Mouse (Mus musculus): ENCODE measurements at regions not wholly inside any gene's neighbourhood (a gene's known extent, or its start where the extent isn't known, plus 50 kb on each side); places are given as distances from the start of the nearest gene placed in this dataset.

- no peak for TF ChIP-seq POLR2A (IDR thresholded peaks at IDR 0.05; ENCODE audit: control insufficient read depth, low read depth, low read length)
- TF ChIP-seq CTCF (IDR thresholded peaks at IDR 0.05; ENCODE audit: control insufficient read depth, insufficient read depth, insufficient replicate concordance, low read depth, low read length) = no peak
Measured at GRCm38 (mm10) chr14:73915990-73916389, 255.0 kb downstream of the Gm21750 start.
